Mouse (Mus musculus) frontal cortex, adult 2 months (tissue): ENCODE data around the gene Fam199x. TPM values are rescaled to one million over a fixed set of nuclear protein-coding genes. Genes with fewer than 3 reads are reported as not detected.

Source experiments
- polyA plus RNA-seq: library from polyadenylated mRNA; depleted of rRNA; stranded (reverse); fragments of >200 nt; gene quantifications from 2 replicates; pipeline ENCODE4 v1.2.3, GENCODE M21; 2012; rRNA removed

Gene Fam199x
- polyA plus RNA-seq, 1 experiment: 3.4 TPM

Other genes starting within 250 kb of the Fam199x start
- gene Plp1, start 226.9 kb upstream of the Fam199x start, polyA plus RNA-seq: 853 and 972 TPM in 2 replicates
- 6.7 and 8.9 TPM in 2 replicates for gene Rab9b, start 180.8 kb upstream of the Fam199x start, polyA plus RNA-seq
- not detected in 2 replicates for gene H2bfm, start 122.3 kb upstream of the Fam199x start, polyA plus RNA-seq
- 22.5 and 30.0 TPM in 2 replicates for gene Tmsb15b2, start 74.1 kb upstream of the Fam199x start, polyA plus RNA-seq
- gene Tmsb15l, start 72.7 kb upstream of the Fam199x start, polyA plus RNA-seq: 5.9 and 9.5 TPM in 2 replicates
- gene Tmsb15b1, start 72.7 kb upstream of the Fam199x start, polyA plus RNA-seq: 11.7 and 14.2 TPM in 2 replicates
- 205 and 258 TPM in 2 replicates for gene Zcchc18, start 56.4 kb upstream of the Fam199x start, polyA plus RNA-seq
- 22.3 and 28.7 TPM in 2 replicates for gene Slc25a53, start 11.3 kb upstream of the Fam199x start, polyA plus RNA-seq
- 0.06 TPM in 1 of 2 replicates, not detected in the other for gene Esx1, start 72.5 kb downstream of the Fam199x start, polyA plus RNA-seq